Mouse (Mus musculus): Measurements from ENCODE around the gene Fpgs. TPM values are rescaled to one million over a fixed set of nuclear protein-coding genes. Genes with fewer than 3 reads are reported as not detected.

The Fpgs gene
- 10 to 100 TPM in 1 of 2 experiments, 1 to 10 TPM in 1; 9.4 to 10.5 TPM for total RNA-seq (2021)
- long read RNA-seq, experiment 1, transcript Fpgs-201 (15 exons, 2,273 nt): major isoform, 6 of 10 reads
- long read RNA-seq, experiment 1, partial matches to known transcripts: 1 of 10 reads
- long read RNA-seq, experiment 1, other reads (novel, unspliced or antisense): 3 of 10 reads
- long read RNA-seq, experiment 2, transcript Fpgs-201 (15 exons, 2,273 nt): major isoform, 6 of 9 reads
- long read RNA-seq, experiment 2, partial matches to known transcripts: 1 of 9 reads
- long read RNA-seq, experiment 2, other reads (novel, unspliced or antisense): 2 of 9 reads

DNA sequence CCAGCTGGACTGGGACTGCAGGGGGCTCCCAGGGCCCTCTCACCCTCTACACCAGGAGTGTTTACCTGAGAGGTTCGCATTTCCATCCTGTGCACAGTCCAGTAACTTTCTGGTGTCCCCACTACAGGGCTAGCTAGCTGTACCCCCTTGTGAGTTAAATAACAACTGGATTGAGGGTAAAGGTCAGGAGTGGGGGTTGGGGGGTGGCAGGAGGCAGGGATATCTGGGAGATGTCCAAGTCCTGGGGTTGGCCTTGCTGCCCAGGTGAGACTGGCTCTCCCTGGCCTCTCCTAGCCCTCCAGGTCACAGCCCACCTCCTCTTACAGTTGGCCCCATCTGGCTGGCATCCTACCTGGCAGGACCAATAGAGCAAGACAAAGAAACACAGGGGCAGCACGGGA, at the start of gene Fpgs:
Fpgs (minus strand) TSS at position 125 of the 401 bp plus-strand sequence.
- DNase-seq (ENCODE audit: extremely low spot score in 1 of 2, low spot score in 2 of 2): no peak
- no peak for TF ChIP-seq CTCF (IDR thresholded peaks at IDR 0.05)
- Histone ChIP-seq H3K4me3 (no peak within 1 kb of the TSS), H3K27ac (no peak within 1 kb of the TSS)
- intact Hi-C loops (cut with DNase I): no loop called here

GRCm38 (mm10) chr2:32752181-32752580, 48.2 kb upstream of the Fpgs start:
- DNase-seq (ENCODE audit: extremely low spot score in 1 of 2, low spot score in 2 of 2): no peak
- Histone ChIP-seq H3K4me3 (no peak overlapping the region), H3K27ac (no peak overlapping the region)
- no peak; the same call in 1 of the 2 replicates for TF ChIP-seq CTCF (IDR thresholded peaks at IDR 0.05)
- intact Hi-C loops (cut with DNase I): no loop called here

DNA sequence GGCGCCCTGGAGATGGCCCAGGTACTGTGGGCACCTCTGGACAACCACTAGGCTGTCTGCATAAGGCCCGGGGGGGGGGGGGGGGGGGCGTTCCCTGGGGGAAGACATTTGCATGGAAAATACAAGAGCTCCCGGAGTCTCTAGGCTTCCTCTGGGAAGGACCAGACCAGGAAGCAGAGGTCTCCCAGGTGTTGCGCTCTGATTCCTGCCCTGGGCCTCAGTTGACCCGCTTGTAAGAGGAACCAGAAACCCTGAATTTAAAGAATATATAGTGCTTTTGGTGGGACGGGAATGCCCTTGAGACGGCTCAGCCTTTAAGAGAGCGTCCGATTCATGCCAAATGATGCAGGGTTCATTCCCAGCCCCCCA, 47.7 kb upstream of the Fpgs start:
- H3K4me3 ChIP-seq: no peak overlapping the region
- intact Hi-C loops (cut with DNase I): no loop called here
- TF ChIP-seq CTCF (IDR thresholded peaks at IDR 0.05): no peak
- DNase-seq (ENCODE audit: extremely low spot score in 1 of 2, low spot score in 2 of 2): no peak
- no peak overlapping the region for H3K27ac ChIP-seq

DNA sequence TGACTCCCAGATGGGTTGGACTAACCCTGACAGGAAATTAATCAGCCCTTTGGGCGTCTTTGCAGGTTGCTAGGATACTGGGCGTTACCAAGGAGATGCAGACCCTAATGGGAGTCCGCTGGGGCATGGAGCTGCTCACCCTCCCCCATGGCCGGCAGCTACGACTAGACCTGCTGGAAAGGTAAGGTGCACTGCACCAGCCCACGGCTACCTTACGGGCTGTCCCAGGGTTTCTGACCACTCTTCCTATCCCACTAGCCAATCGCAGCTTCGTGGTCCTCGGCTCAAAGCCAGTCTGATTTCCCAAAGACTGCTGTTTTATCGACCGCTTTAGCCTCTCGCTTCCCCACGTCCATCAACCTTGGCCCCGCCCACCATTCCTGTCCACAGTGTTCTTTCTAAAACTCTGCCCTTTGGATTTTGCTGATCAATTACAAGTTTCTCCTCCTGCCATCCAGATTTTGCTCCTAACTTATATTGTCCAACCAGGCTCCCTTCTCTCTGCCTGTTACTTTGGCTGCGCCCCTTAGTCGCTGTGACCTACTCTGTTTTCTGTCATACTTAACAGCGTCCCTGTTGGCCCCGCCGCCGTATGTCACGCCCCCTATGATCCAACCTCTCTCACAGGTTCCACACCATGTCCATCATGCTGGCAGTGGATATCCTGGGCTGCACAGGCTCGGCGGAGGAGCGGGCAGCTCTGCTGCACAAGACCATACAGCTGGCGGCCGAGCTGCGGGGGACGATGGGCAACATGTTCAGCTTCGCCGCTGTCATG, 47.1 kb upstream of the Fpgs start:
- no peak for DNase-seq (ENCODE audit: extremely low spot score in 1 of 2, low spot score in 2 of 2)
- Histone ChIP-seq H3K27ac (no peak overlapping the region), H3K4me3 (no peak overlapping the region)
- intact Hi-C loops (cut with DNase I): no loop called here
- no peak for TF ChIP-seq CTCF (IDR thresholded peaks at IDR 0.05)

DNA sequence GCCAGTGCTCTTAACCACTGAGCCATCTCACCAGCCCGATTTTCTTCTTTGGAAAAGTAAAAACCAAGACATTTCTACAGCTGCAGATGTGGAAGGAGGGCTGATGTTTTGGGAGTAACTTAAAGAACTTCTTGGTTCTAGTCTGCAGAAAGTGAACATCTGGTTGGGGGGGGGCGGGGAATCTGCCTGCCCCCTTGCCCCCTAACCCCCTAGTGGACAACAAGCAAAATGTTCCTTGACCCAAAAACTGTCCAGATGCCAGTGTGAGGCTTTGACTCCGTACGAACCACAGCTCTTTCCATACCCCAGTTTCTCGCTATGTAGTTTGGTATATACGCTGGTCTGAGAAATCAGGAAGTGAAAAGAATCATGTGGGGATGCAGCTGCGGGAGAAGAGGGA, 46.3 kb upstream of the Fpgs start:
- TF ChIP-seq CTCF (IDR thresholded peaks at IDR 0.05): peak; percentile 11
- intact Hi-C loops (cut with DNase I): no loop called here
- H3K27ac ChIP-seq: no peak overlapping the region

DNA sequence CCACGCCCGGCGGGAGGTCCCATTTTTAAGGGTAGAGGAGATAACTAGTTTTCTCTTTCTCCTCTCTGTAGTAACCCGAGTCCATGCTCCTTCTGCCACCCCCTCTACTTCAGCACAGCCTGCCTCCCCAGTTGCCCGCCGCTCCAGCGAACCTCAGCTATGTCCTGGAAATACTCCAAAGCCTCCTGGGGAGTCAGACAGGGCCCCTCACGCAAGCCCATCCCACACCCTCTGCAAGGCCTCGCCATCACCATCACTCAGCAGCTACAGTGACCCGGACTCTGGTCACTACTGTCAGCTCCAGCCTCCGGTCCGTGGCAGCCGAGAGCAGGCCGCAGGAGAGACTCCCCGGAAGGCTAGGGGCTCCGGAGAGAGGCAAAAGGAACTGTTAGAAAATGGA, 45.1 kb upstream of the Fpgs start:
- no peak for TF ChIP-seq CTCF (IDR thresholded peaks at IDR 0.05)
- Histone ChIP-seq H3K4me3 (no peak overlapping the region), H3K27ac (no peak overlapping the region)
- intact Hi-C loops (cut with DNase I): no loop called here
- no peak for DNase-seq (ENCODE audit: extremely low spot score in 1 of 2, low spot score in 2 of 2)

More for the DNA sequence above, 46.3 kb upstream of the Fpgs start:
- no peak overlapping the region for H3K4me3 ChIP-seq
- DNase-seq (ENCODE audit: extremely low spot score in 1 of 2, low spot score in 2 of 2): no peak

- DNase-seq (ENCODE audit: extremely low spot score in 1 of 2, low spot score in 2 of 2): no peak
Observed at GRCm38 (mm10) chr2:32744272-32744982, 40.5 kb upstream of the Fpgs start.

DNA sequence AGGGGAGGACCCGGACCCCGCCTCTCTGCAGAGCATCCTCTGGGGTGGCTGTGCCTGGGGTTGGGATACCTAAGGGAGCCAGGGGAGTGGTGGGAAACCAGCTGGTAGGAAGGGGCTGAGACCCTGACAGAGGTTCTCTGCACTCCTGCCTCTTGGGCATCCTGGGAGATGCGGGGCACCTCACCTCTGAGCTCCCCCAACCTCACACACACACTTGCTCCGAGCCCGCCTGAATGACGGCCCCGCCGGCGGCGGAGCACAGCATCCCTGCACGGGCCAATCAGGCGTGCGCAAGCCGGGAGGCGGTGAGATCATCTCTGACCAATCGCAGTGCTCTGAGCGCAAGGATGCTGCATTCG, 38.2 kb upstream of the Fpgs start:
- TF ChIP-seq CTCF (IDR thresholded peaks at IDR 0.05): no peak
- Histone ChIP-seq H3K27ac (peak overlapping the region; percentile 97), H3K4me3 (peak overlapping the region; percentile 87)
- intact Hi-C loops (cut with DNase I): loop anchor here (1.0 kb wide), 1 partner anchor 29 kb away; the partner anchor contains the start of gene Cdk9
- peak; percentile 87 to 88 for DNase-seq (ENCODE audit: extremely low spot score in 1 of 2, low spot score in 2 of 2)

More at GRCm38 (mm10) chr2:32744272-32744982, 40.5 kb upstream of the Fpgs start:
- intact Hi-C loops (cut with DNase I): no loop called here
- Histone ChIP-seq H3K27ac (no peak overlapping the region), H3K4me3 (no peak overlapping the region)
- TF ChIP-seq CTCF (IDR thresholded peaks at IDR 0.05): no peak

- DNase-seq (ENCODE audit: extremely low spot score in 1 of 2, low spot score in 2 of 2): peak; percentile 68 to 71
- H3K4me3 ChIP-seq: peak overlapping the region; percentile 87
- intact Hi-C loops (cut with DNase I): loop anchor here (1.0 kb wide), 1 partner anchor 28 kb away; the partner anchor contains the start of gene Cdk9
Observed at GRCm38 (mm10) chr2:32741273-32742172, 37.6 kb upstream of the Fpgs start.

DNA sequence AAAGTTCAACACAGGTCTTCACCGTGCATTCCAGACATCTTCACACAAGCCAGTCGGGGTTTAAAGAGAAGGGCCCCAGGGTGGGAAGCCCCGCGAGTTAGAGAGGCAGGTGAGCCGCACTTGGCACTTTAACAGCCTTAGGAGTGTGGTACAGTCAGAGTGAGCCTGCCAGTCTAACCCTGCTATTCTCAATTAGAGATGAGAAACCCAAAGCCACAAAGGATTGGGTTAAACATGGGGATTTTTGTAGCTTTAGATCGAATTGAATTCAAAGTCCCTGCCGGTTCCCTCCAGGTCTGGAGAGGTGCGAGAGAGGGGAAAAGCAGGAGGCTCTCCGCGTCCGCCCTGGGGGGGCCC, 36.9 kb upstream of the Fpgs start, which contains the start of gene 6330409D20Rik:
6330409D20Rik (minus strand) TSS at position 101 of the 357 bp plus-strand sequence.
- no peak for DNase-seq (ENCODE audit: extremely low spot score in 1 of 2, low spot score in 2 of 2)
- intact Hi-C loops (cut with DNase I): no loop called here
- H3K27ac ChIP-seq: peak within 1 kb of the TSS; percentile 97
- H3K4me3 ChIP-seq: peak within 1 kb of the TSS; percentile 87
- no peak for TF ChIP-seq CTCF (IDR thresholded peaks at IDR 0.05)

More at GRCm38 (mm10) chr2:32741273-32742172, 37.6 kb upstream of the Fpgs start:
- TF ChIP-seq CTCF (IDR thresholded peaks at IDR 0.05): no peak
- H3K27ac ChIP-seq: peak overlapping the region; percentile 97

GRCm38 (mm10) chr2:32739311-32739710, 35.4 kb upstream of the Fpgs start:
- Histone ChIP-seq H3K4me3 (no peak overlapping the region), H3K27ac (no peak overlapping the region)
- no peak for DNase-seq (ENCODE audit: extremely low spot score in 1 of 2, low spot score in 2 of 2)
- intact Hi-C loops (cut with DNase I): no loop called here
- TF ChIP-seq CTCF (IDR thresholded peaks at IDR 0.05): no peak

Data from left cerebral cortex, adult 2 months (tissue).